Mouse (Mus musculus): ENCODE results near the gene Crispld2. TPM values are rescaled to one million over a fixed set of nuclear protein-coding genes. Genes with fewer than 3 reads are reported as not detected.

Gene Crispld2
- polyA plus RNA-seq, 1 experiment: 4.1 TPM

DNA sequence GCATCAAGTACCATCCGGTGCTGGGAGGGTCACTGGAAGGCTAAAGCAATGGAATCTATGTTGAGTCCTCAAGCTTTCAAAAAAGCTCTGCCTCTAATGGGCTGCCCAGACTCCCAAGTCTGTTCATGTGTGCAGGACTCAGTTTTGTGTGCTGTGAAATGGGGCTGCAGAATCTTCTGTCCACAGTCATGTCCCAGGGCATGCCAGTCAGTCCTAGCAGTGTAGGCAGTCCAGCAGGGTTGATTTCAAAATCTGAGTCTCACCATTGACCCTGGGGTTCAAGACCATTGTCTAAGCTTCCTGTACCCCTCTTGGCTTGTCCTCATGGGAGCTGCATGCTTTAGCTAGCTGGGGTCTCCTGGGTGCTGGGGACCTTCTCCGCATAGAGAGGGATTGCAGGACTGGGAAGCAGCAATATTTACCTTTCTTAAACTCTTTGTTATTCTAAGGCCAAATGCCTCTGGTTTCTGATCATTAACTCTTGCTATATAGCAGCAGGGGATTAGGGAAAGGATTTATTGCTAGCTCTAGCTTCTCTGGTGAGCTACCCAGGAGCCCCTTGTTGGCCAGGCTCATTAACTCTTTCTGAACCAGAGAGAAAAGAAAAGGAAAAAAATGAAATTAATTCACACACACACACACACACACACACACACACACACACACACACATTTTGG is 12.6 kb downstream of the Crispld2 start:
- Histone ChIP-seq H3K36me3 (ENCODE audit: control insufficient read depth, insufficient read depth, low read length) (no peaks in the 10 kb centered on the region), H3K4me1 (ENCODE audit: control insufficient read depth, insufficient read depth, insufficient read length) (no peaks in the 10 kb centered on the region), H3K4me3 (ENCODE audit: extremely low read depth, insufficient read depth, insufficient read length) (no peak overlapping the region), H3K27ac (ENCODE audit: insufficient read depth, low read length) (no peak overlapping the region), H3K27me3 (ENCODE audit: control insufficient read depth, insufficient read depth, low read length) (no peaks in the 10 kb centered on the region)
- WGBS: 89% methylated on average over 2 of the region's 2 CpGs
- DNase-seq (ENCODE audit: low read depth in 1 of 2, low spot score in 2 of 2): no peak
- TF ChIP-seq CTCF (IDR thresholded peaks at IDR 0.05; ENCODE audit: extremely low read depth, insufficient read depth, insufficient read length, insufficient replicate concordance): no peak
- no peak for TF ChIP-seq POLR2A (IDR thresholded peaks at IDR 0.05; ENCODE audit: low read depth, low read length)

GRCm38 (mm10) chr8:120006645-120007160 is 14.5 kb downstream of the Crispld2 start:
- no peaks in the 10 kb centered on the region for H3K4me1 ChIP-seq (ENCODE audit: control insufficient read depth, insufficient read depth, insufficient read length)
- 86% methylated on average over 9 of the region's 9 CpGs for WGBS
- H3K27me3 ChIP-seq (ENCODE audit: control insufficient read depth, insufficient read depth, low read length): no peaks in the 10 kb centered on the region

GRCm38 (mm10) chr8:120007178-120007577 is 14.9 kb downstream of the Crispld2 start:
- no peak for DNase-seq (ENCODE audit: low read depth in 1 of 2, low spot score in 2 of 2)
- 87% methylated on average over 9 of the region's 9 CpGs for WGBS

More at GRCm38 (mm10) chr8:120006645-120007160, 14.5 kb downstream of the Crispld2 start:
- Histone ChIP-seq H3K27ac (ENCODE audit: insufficient read depth, low read length) (no peak overlapping the region), H3K4me3 (ENCODE audit: extremely low read depth, insufficient read depth, insufficient read length) (no peak overlapping the region), H3K36me3 (ENCODE audit: control insufficient read depth, insufficient read depth, low read length) (no peaks in the 10 kb centered on the region)
- TF ChIP-seq CTCF (IDR thresholded peaks at IDR 0.05; ENCODE audit: extremely low read depth, insufficient read depth, insufficient read length, insufficient replicate concordance): no peak
- TF ChIP-seq POLR2A (IDR thresholded peaks at IDR 0.05; ENCODE audit: low read depth, low read length): no peak
- DNase-seq (ENCODE audit: low read depth in 1 of 2, low spot score in 2 of 2): no peak

DNA sequence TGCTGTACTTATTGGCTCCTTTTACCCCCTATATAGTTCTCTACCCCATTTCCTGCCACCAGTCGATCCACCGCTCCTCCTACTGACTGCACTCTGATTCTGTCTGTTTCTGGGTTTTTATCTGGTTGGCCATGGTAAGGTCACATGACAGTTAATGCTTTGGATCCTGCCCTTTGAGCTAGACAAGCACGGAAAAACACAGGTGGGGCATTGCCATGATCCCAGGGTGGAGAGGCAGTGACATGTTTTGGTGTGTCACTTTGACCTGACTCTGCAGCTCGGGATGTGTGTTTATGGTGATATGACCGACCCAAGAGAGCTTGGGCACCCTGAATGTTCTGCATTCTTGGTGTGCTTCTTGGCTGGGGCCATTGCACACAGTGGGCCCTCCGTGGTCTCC is 17.0 kb downstream of the Crispld2 start:
- Histone ChIP-seq H3K4me1 (ENCODE audit: control insufficient read depth, insufficient read depth, insufficient read length) (peaks cover 2% of the 10 kb centered on the region; the same call in 1 of the 2 replicates), H3K27me3 (ENCODE audit: control insufficient read depth, insufficient read depth, low read length) (no peaks in the 10 kb centered on the region), H3K27ac (ENCODE audit: insufficient read depth, low read length) (no peak overlapping the region), H3K4me3 (ENCODE audit: extremely low read depth, insufficient read depth, insufficient read length) (no peak overlapping the region), H3K36me3 (ENCODE audit: control insufficient read depth, insufficient read depth, low read length) (no peaks in the 10 kb centered on the region)
- no peak for DNase-seq (ENCODE audit: low read depth in 1 of 2, low spot score in 2 of 2)
- 83% methylated on average over 6 of the region's 6 CpGs for WGBS
- no peak for TF ChIP-seq CTCF (IDR thresholded peaks at IDR 0.05; ENCODE audit: extremely low read depth, insufficient read depth, insufficient read length, insufficient replicate concordance)
- TF ChIP-seq POLR2A (IDR thresholded peaks at IDR 0.05; ENCODE audit: low read depth, low read length): no peak

More at GRCm38 (mm10) chr8:120007178-120007577, 14.9 kb downstream of the Crispld2 start:
- TF ChIP-seq CTCF (IDR thresholded peaks at IDR 0.05; ENCODE audit: extremely low read depth, insufficient read depth, insufficient read length, insufficient replicate concordance) (no peak), POLR2A (IDR thresholded peaks at IDR 0.05; ENCODE audit: low read depth, low read length) (no peak)
- H3K27me3 ChIP-seq (ENCODE audit: control insufficient read depth, insufficient read depth, low read length): no peaks in the 10 kb centered on the region
- no peak overlapping the region for H3K4me3 ChIP-seq (ENCODE audit: extremely low read depth, insufficient read depth, insufficient read length)
- H3K4me1 ChIP-seq (ENCODE audit: control insufficient read depth, insufficient read depth, insufficient read length): no peaks in the 10 kb centered on the region
- no peaks in the 10 kb centered on the region for H3K36me3 ChIP-seq (ENCODE audit: control insufficient read depth, insufficient read depth, low read length)
- no peak overlapping the region for H3K27ac ChIP-seq (ENCODE audit: insufficient read depth, low read length)

GRCm38 (mm10) chr8:120012491-120012890 is 20.3 kb downstream of the Crispld2 start:
- no peak overlapping the region for H3K4me3 ChIP-seq (ENCODE audit: extremely low read depth, insufficient read depth, insufficient read length)
- WGBS: 86% methylated on average over 8 of the region's 8 CpGs
- TF ChIP-seq POLR2A (IDR thresholded peaks at IDR 0.05; ENCODE audit: low read depth, low read length): no peak
- no peak for TF ChIP-seq CTCF (IDR thresholded peaks at IDR 0.05; ENCODE audit: extremely low read depth, insufficient read depth, insufficient read length, insufficient replicate concordance)
- no peak for DNase-seq (ENCODE audit: low read depth in 1 of 2, low spot score in 2 of 2)
- H3K36me3 ChIP-seq (ENCODE audit: control insufficient read depth, insufficient read depth, low read length): no peaks in the 10 kb centered on the region
- H3K27me3 ChIP-seq (ENCODE audit: control insufficient read depth, insufficient read depth, low read length): no peaks in the 10 kb centered on the region
- no peak overlapping the region for H3K27ac ChIP-seq (ENCODE audit: insufficient read depth, low read length)
- peaks cover 5% of the 10 kb centered on the region for H3K4me1 ChIP-seq (ENCODE audit: control insufficient read depth, insufficient read depth, insufficient read length)

GRCm38 (mm10) chr8:120012927-120013326 is 20.7 kb downstream of the Crispld2 start:
- WGBS: 59% methylated on average over 9 of the region's 9 CpGs
- no peak overlapping the region for H3K27ac ChIP-seq (ENCODE audit: insufficient read depth, low read length)
- no peak overlapping the region for H3K4me3 ChIP-seq (ENCODE audit: extremely low read depth, insufficient read depth, insufficient read length)
- TF ChIP-seq CTCF (IDR thresholded peaks at IDR 0.05; ENCODE audit: extremely low read depth, insufficient read depth, insufficient read length, insufficient replicate concordance) (no peak), POLR2A (IDR thresholded peaks at IDR 0.05; ENCODE audit: low read depth, low read length) (no peak)
- H3K27me3 ChIP-seq (ENCODE audit: control insufficient read depth, insufficient read depth, low read length): no peaks in the 10 kb centered on the region
- H3K4me1 ChIP-seq (ENCODE audit: control insufficient read depth, insufficient read depth, insufficient read length): peaks cover 5% of the 10 kb centered on the region
- no peak for DNase-seq (ENCODE audit: low read depth in 1 of 2, low spot score in 2 of 2)
- H3K36me3 ChIP-seq (ENCODE audit: control insufficient read depth, insufficient read depth, low read length): no peaks in the 10 kb centered on the region
